Mouse (Mus musculus) thymus, adult 18-20 months (tissue): ENCODE measurements around the gene Csmd2.

Experiments
- DNase-seq, 2 experiments: peaks; one replicate each; pipeline ENCODE4 v3.0.0; 2022; ENCODE audit warnings: mixed read lengths in 2 of 2

Gene Csmd2

GRCm38 (mm10) chr4:128427261-128428030 is 439.8 kb downstream of the Csmd2 start:
- DNase-seq = no peak

GRCm38 (mm10) chr4:128428303-128429107 is 440.8 kb downstream of the Csmd2 start:
- DNase-seq = no peak

- DNase-seq = no peak
Measured at GRCm38 (mm10) chr4:128429591-128429990, 441.9 kb downstream of the Csmd2 start.

- DNase-seq = no peak
Measured at GRCm38 (mm10) chr4:128440550-128440949, 452.9 kb downstream of the Csmd2 start.

GRCm38 (mm10) chr4:128441228-128441627 is 453.6 kb downstream of the Csmd2 start:
- DNase-seq = no peak

- DNase-seq = no peak
Measured at GRCm38 (mm10) chr4:128442791-128443190, 455.1 kb downstream of the Csmd2 start.

- no peak for DNase-seq
Measured at GRCm38 (mm10) chr4:128445514-128446260, 458.0 kb downstream of the Csmd2 start.

- no peak for DNase-seq
Measured at GRCm38 (mm10) chr4:128448831-128449431, 461.3 kb downstream of the Csmd2 start.

- DNase-seq = no peak
Measured at GRCm38 (mm10) chr4:128450137-128450536, 462.5 kb downstream of the Csmd2 start.

GRCm38 (mm10) chr4:128450974-128451373 is 463.3 kb downstream of the Csmd2 start:
- DNase-seq = no peak

- DNase-seq = no peak
Measured at GRCm38 (mm10) chr4:128451383-128451794, 463.7 kb downstream of the Csmd2 start.

- no peak for DNase-seq
Measured at GRCm38 (mm10) chr4:128466708-128467107, 479.1 kb downstream of the Csmd2 start.

- no peak for DNase-seq
Measured at GRCm38 (mm10) chr4:128468040-128468439, 480.4 kb downstream of the Csmd2 start.

GRCm38 (mm10) chr4:128476249-128476648 is 488.6 kb downstream of the Csmd2 start:
- no peak for DNase-seq

GRCm38 (mm10) chr4:128483891-128484290 is 496.2 kb downstream of the Csmd2 start:
- no peak for DNase-seq

GRCm38 (mm10) chr4:128484679-128485078 is 497.0 kb downstream of the Csmd2 start:
- no peak for DNase-seq

GRCm38 (mm10) chr4:128489521-128490100 is 502.0 kb downstream of the Csmd2 start:
- no peak for DNase-seq

GRCm38 (mm10) chr4:128492055-128492454 is 504.4 kb downstream of the Csmd2 start:
- no peak for DNase-seq

GRCm38 (mm10) chr4:128499980-128500379 is 512.3 kb downstream of the Csmd2 start:
- DNase-seq = no peak

GRCm38 (mm10) chr4:128506878-128507277 is 519.2 kb downstream of the Csmd2 start:
- no peak for DNase-seq

GRCm38 (mm10) chr4:128509885-128510284 is 522.2 kb downstream of the Csmd2 start:
- DNase-seq = no peak

- DNase-seq = no peak
Measured at GRCm38 (mm10) chr4:128514496-128514895, 526.8 kb downstream of the Csmd2 start.
